Mouse (Mus musculus) gastrocnemius, adult 18-20 months (tissue): ENCODE measurements around the gene Slc12a4. TPM values are rescaled to one million over a fixed set of nuclear protein-coding genes. Genes with fewer than 3 reads are reported as not detected.

Source experiments
- DNase-seq: peaks from one replicate; pipeline ENCODE4 v3.0.0; 2021; ENCODE audit warnings: low spot score
- total RNA-seq, 2 experiments: library from RNA; stranded (reverse); gene quantifications; 2 replicates each; pipeline ENCODE4 v1.2.3; 2021

Slc12a4 gene
- total RNA-seq, 2 experiments from 2014 or later: 8.7 to 16.1 TPM

DNA sequence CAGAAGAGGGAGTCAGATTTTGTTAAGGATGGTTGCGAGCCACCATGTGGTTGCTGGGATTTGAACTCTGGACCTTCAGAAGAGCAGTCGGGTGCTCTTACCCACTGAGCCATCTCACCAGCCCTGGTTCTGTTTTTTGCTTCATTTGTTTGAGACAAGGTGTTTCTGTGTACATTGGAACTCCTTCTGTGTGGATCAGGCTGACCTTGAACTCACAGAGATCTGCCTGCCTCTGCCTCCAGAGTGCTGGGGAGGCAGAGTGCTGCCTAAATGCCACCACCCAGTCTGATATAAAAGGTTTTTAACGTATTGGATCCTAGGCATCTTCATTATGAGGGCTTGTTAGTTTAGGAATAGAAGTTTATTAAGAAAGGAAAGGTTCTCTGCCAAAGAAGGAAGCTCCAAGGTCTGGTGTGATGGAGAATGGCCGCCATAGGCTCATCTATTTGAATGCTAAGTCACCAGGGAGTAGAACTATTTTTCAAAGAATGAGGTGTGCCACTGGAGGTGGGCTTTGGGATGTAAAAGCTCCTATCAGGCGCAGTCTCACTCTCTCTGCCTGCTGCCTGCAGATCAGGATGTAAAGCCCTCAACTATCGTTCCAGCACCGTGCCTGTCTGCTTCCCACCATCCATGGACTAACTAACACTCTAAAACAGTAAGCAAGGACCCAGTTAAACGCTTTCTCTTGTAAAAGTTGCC, 5.3 kb upstream of the Slc12a4 start:
- DNase-seq: no peak

- no peak for DNase-seq
Observed at GRCm38 (mm10) chr8:105969367-105969766, 3.5 kb upstream of the Slc12a4 start.

DNA sequence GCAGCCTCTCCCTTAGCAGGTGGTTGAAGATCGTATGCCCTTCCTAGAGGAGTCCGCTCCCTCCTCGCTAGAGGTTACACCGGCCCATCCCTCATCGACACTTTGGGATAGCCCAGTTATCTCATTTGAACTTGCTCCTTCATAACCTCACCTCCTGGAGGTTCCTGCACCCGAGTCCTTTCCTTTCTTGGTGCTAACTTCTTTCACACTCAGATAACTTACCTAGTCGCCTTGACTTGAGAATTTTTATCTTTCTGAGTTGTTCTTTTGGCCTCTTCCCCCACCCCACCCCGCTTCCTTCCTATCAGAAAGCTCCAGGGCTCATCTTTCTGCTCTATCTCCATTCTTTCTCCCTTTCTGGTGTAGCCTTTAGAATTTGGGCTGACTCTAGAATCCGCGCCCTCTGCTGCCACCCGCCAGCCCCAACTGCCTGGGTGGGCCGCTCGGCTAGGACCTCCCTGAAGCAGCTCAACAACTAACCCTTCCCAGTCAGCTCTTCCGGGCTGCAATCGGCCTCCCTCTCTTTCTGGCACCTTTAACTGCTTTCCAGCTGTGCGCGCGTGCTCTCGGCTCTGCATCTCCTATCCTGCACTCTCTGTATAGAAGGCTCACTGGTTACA, 905 bp upstream of the Slc12a4 start:
- no peak for DNase-seq

DNA sequence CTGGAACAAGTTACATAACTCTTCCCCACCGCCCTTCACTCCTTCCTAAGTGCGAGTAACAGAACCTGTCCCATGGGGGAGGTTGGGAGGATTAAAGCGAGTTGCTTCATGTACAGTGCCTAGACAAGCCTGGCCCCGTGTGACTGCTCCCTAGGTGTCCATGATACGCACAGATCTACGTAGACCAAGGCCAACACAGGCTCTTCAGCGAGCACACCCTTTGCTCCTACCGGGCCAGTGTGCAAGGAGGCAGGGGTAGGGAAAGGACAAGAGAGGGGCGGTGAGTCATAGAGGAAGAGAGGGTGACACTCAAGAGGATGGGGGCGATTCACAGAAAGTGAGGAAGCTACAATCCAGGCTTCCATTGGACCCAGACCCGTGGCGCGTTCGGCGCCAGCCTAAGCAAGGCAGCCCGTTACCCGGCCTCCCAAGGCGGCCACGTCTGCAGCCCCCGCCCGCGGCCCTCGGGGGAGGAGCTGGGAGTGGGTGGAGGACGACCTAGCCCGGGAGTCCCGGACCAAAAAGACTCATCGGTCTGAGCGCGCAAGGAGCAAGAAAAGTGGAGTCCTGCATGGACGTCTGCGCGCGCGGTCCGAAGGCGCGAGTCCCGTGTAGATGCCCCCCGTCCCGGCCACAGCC, 512 bp downstream of the Slc12a4 start:
- peak; percentile 56 for DNase-seq

DNA sequence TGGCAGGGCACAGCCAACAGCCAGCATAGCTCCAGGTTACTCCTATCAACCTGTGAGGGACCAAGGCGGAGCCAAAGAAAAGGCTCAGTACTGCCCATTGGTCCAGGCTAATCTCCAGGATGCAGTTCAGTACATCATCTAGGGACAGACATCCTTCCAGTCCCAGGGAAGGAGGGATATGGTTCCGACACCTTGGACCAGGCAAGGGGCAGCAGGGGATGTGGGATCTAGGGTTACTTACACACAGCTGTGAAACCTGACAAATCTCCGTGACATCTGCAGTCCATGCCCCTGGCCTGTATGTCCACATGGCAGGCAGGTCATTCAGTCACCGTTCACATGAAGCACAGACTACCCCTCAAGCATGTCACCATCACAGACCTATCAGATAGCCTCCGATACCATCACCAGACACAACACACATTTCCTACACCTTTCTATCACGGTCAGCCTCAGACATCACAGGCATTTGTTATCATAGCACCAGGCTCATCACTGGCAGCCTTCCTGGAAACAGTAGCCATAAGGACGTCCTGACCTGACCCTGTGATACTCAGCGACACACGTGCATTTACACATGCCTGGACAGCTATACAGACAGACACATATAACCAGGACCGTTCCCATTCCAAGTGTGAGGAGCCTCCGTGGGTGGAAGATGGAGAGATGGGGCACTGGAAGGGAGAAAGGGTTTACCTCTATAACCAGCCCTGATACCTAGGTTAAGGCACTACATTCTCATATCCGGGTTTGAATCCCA, 1.2 kb downstream of the Slc12a4 start:
- no peak for DNase-seq

DNA sequence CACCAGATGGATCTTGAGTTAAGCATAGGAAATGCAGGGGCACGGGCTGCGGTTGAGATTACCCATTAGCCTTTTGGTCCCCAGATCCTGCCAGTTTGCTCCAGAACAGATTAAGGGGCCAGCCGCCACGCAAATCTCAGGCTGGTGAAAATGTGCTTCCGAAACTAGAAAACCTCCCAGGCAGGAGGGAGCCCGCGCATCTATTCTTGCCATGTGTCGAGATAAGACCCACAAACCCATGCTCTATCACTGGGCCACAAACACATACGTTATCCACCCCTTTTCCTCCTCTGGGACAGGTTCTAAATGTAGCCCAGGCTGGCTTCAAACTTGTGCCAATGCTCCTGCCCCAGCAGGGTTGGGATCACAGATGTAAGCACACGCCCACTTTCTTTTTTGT, 4.4 kb downstream of the Slc12a4 start:
- DNase-seq: no peak

DNA sequence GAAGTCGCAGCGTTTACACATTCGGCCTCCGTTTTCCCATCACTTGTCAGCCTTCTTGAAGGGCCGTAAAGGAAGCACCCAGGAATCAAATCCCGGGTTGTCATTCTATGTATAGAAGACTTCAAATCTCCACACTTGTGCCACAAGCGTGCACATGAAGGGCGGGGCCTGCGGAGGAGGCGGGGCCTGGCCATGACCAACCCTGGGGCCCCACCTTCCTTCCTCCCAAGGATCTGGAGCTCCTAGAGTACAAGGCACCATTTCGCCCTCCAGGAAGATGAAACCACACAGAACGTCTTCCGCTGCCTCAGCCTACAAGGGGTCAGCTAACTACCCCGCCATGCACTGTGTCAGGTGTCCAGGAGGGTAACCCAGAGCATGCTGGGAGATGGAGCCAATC, 4.8 kb downstream of the Slc12a4 start:
- no peak for DNase-seq

DNA sequence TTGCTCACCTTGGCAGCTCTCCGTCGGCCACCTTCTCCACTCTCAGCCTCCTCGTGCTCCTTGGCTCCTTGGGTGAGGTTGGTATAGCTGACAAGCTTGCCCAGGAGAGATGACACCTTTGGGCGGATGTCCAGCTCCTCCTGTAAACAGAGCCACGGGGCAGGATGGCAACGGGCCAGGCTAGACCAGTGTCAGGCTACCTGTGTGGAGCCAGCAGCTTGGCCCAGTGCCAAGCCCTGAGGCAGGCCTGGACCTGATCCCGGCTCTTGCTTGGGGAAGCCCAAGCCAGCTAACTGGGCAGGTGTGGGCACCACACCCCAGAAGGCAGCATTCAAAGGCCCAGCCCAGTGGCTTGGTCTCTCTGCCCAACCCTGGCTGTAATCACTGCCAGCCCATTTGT, 6.5 kb downstream of the Slc12a4 start:
- peak; percentile 94 for DNase-seq

- DNase-seq: peak; percentile 59
Observed at GRCm38 (mm10) chr8:105957813-105958212, 8.1 kb downstream of the Slc12a4 start.

GRCm38 (mm10) chr8:105956556-105956955, 9.3 kb downstream of the Slc12a4 start:
- no peak for DNase-seq

DNA sequence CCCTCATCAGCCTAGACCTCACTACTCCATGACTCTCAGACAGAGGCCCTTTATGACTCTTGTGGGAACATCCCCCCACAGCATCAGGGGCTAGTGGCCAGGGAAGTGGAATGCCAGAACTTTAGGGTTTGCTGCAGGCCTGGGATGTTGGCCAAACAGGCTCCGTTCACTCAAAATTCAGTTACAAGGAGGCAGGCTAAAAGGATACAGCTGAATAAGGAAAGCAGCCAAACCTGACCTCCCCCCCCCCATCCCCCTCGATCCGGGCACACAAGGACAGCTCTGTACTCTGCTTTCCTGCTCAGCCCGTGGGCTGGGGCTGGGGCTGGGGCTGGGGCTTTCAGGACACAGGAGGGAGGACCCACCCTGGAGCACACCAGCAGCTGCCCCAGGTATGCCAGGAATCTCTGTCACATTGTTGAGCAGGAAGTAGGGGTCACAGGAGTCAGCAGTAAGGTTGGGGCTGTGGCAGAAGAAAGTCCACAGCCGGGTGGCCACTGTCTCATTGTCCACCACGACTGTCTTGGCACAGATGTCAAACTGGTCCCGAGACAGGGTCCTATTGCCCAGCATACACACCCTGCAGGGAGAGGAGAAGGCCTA, 14.7 kb downstream of the Slc12a4 start:
- DNase-seq: no peak

DNA sequence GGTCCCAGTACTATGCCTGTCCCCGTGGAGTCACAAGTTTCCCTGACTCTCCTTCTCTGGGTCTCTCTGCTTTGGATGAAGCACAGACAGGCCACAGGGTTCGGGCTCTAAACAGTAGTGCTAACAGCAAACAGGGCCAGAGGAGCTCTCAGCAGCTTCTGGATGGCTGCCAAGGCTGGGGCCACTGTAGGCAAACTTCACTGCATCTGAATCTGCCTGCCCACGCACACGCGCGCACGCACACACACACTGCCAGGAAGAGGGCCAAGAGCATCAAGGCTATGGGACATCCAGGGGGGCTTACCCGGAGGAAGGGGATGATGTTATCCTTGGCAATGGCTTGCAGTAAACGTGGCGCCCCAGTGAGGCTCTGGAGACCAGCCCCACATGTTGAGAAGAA, 16.5 kb downstream of the Slc12a4 start:
- DNase-seq: no peak

- DNase-seq: no peak
Observed at GRCm38 (mm10) chr8:105943321-105943739, 22.6 kb downstream of the Slc12a4 start, which contains the start of gene Lcat. Gene Lcat (minus strand): TSS chr8:105943382.

DNA sequence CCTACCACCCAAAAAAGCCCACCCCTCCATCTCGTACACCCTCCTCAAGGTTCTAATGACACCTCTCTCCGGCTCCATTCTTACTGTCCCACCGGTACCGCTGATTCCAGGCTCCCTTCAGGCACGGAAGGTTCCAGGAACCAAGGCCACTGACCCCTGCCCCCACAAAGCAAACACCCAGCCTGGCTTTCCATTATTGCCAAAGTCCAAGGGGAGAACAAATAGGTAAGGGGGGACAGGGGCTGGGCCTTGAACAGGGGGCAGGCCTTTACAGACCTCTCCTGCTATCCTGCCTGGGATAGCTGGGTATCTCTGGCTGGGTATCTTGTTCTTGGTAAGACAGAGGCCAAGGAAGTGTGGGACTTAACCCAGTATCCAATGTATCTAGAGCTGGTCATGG, 23.4 kb downstream of the Slc12a4 start:
- no peak for DNase-seq

DNA sequence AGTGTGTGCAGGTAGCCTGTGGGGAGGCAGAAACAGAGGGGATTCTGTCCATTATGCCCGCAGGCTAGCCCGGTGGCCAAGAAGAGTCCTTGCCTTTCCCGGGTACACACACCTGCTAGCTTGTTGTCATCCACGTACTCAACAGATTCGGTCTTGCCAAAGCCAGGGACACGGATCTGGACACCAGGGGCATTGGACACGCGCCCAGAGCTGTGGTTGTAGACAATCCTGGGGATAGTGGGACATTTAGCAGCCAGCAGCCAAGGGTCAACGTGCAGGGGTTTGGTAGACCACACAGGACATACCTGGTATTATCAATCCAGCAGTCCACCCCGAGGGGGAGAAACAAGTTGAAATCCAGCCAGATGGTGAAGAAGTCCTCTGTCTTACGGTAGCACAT, 23.9 kb downstream of the Slc12a4 start:
- no peak for DNase-seq

GRCm38 (mm10) chr8:105938306-105938669, 27.6 kb downstream of the Slc12a4 start, which contains the start of gene Psmb10:
Gene Psmb10 (minus strand): TSS chr8:105938444.
- DNase-seq: no peak

- peak; percentile 38 for DNase-seq
Observed at GRCm38 (mm10) chr8:105937496-105938305, 28.2 kb downstream of the Slc12a4 start.

GRCm38 (mm10) chr8:105936866-105937475, 28.9 kb downstream of the Slc12a4 start:
- DNase-seq: peak; percentile 89

- no peak for DNase-seq
Observed at GRCm38 (mm10) chr8:105935863-105936603, 29.9 kb downstream of the Slc12a4 start.

GRCm38 (mm10) chr8:105935105-105935504, 30.8 kb downstream of the Slc12a4 start:
- DNase-seq: no peak
